Mouse (Mus musculus): ENCODE measurements around the gene Trim37.
A peak's percentile ranks its signal among the peaks of the same experiment; 100 is the strongest.
"Not testable (repeated sequence)": the region's sequence is repeated elsewhere in the genome, so short reads cannot be mapped to it uniquely, and the experiment has no call there.

Trim37 gene

DNA sequence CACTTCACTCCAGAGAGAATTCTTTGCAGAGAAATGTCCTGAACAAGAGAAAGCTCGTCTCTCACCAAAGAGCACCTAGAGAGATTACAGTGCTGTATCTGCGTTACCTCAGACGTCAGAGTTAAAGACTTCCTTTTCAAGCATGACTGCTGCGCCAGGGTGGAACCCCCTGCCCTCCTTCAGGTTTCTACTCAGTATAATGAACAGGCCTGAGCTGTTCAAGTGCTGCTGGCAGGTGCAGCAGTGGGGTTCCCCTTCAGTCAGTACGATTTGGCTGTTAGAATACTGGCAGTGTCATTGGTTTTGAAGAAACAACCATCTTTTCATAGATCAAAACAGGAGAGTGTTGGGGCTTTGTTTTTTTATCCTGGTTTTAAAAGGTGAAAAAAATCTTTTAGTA is 100.2 kb downstream of the Trim37 start:
- no peak for DNase-seq (ENCODE audit: low read depth, low spot score)

DNA sequence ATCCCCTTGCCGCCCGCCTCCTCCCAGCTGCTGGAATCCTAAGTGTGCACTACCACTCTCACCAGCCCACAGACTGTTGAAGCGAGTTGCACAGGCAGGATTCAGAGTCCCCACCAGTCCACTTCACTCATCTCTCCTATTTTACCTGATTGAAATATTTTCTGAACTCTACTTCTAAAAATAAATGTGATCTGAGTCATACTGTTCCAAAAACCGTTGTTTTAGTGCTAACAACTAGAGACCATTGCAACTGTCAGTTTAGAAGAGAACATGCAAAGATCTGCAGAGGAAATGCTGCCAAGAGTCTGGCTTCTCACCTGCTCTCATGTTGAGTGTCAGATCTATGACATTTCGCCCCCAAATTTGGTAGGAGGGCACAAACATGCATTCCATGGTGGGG is 106.5 kb downstream of the Trim37 start:
- DNase-seq (ENCODE audit: low read depth, low spot score) = no peak

- no peak for DNase-seq (ENCODE audit: low read depth, low spot score)
Measured at GRCm38 (mm10) chr11:87234743-87235485, 108.0 kb downstream of the Trim37 start.

DNA sequence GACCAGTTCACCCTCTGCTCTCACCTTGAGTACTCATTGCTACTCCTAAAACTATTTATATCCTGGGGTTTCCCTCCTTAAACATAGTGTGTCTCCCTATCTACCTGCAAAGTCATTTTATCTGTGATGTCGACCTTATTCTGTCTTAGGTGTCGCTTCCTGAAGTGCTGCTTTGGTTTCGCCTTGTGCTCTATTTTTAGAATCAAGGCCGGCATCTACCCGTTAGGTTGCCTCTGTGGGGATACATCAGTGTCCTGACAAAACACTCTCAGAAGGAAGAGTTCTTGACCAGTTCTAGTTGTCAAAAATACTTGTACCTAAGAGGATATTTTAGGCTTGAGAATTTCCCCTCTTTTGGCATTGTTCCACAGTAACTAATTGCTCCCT is 108.6 kb downstream of the Trim37 start:
- no peak for DNase-seq (ENCODE audit: low read depth, low spot score)

GRCm38 (mm10) chr11:87238891-87239530 is 112.1 kb downstream of the Trim37 start:
- DNase-seq (ENCODE audit: low read depth, low spot score) = no peak

DNA sequence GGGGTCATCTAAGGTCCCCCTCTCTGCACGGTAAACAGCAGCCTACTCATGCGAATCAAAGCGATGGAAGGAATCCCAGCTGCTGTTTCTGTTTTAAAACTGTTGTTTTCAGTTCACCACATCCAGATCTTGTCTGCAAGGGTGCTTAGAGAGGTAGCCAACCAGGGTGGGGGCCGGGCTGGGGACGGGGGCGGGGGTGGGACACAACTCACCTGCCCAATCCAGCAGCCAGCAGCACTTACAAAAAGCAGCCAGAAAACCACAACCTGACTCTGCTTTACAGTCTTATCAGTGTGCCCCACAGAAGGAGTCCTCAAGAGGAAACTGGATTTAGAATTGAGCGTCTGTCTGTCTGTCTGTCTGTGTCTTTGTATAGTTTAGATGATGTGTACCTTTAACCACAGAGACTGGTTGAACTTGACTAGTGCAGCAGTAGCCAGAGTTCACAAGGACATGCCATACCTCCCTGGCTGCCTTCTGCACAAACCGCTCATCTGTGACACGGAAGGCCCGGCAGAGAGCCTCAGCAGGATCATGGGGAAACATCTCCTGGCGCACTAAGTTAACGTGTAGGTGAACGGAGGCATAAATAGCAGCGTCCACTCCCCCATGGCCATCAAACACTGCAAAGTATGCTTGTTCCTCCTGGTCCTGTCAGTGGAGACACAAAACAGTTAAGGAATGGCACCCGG is 113.4 kb downstream of the Trim37 start:
- no peak for DNase-seq (ENCODE audit: low read depth, low spot score)

DNA sequence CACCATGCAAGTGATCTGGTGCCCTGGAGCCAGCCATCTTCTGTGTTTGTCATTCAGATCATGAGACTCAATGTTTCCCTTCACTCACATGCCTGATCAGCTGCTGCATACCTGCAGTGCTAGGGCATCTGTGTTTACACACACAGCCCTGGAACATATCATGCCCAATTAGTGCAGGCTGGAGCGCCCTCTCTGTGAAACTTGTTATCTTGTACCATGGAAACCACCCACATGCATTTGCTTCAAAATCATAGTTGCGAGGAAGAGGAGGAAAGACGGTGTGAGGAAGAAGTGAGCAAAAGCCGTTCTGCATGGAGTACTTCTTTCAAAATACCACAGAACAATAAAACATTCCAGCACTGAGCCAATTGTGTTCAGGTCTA is 113.9 kb downstream of the Trim37 start:
- DNase-seq (ENCODE audit: low read depth, low spot score) = no peak

DNA sequence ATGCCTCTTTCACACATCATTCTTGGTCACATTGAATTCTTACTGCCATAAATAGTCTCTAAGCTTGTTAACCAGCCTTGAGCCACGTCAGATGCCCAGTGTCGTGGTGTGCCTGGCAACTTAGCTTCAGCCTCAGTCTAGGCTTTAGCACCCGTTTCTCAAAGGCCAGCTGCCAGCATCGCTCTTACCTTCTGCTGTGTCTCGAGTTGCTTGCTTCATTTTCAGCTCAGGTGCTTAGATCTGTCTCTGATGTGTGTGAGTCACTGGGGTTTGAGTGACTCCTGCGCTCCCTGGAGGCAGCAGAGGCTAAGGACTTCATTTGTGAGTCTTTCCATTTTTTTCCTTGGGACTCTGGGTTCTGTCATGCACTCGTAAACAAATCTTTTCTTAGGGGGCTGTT is 114.4 kb downstream of the Trim37 start:
- DNase-seq (ENCODE audit: low read depth, low spot score) = no peak

DNA sequence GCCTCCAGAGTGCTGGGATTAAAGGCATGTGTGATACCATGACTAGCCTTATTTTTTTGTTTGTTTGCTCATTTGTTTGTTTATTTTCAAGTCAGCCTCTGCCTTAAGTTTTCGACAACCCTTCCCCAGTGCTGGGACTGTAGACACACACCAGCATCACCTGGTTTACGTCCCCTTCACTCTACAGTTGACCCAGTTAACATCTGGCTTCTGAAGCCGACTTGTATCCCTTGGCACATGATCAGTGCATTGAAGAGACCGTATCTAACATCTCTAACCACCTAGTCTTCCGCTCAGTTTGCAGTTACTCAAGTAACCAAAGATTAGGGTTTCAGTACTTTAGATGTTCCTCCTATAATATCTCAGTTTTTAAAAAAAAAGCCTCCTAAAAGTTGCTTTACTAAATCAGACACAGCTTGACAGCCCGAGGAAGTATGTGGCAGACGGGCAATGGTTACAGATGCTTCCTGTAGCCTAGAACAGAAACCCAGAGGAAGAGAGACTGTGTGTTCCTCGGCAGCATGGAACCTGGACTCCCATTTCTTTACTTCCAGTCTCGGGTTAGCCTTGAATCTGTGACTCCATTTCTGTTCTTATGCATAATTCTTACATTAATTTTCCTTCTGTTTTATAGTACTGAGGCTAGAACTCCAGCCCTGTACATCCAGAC is 118.4 kb downstream of the Trim37 start:
- no peak for DNase-seq (ENCODE audit: low read depth, low spot score)

DNA sequence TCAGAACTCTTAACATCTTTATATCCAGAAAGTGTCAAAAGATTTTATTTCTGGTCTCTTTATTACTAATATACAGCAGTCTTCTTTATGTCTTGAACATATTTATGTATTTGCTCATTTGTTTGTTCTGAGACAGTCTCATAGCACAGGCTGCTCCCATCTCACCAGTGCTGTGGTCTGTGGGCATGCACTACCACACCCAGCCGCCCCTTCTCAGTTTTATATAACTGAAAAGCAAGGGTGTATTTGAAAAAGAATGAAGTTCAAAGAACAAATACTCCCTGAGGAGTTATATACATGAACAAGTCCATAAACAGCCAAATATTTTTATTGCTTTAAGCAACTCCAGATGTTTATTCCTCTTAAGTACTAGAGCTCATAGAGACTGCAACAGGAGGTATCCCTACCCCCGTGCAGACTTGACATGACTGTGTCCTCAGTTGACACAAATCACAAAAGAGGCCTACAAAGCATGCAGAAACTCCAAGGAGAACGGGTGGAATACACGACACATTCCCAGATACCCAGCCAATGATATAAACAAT is 119.3 kb downstream of the Trim37 start:
- DNase-seq (ENCODE audit: low read depth, low spot score) = peak; percentile 10

- DNase-seq (ENCODE audit: low read depth, low spot score) = no peak
Measured at GRCm38 (mm10) chr11:87246724-87247493, 120.0 kb downstream of the Trim37 start.

GRCm38 (mm10) chr11:87247494-87247866 is 120.6 kb downstream of the Trim37 start:
- DNase-seq (ENCODE audit: low read depth, low spot score) = no peak

DNA sequence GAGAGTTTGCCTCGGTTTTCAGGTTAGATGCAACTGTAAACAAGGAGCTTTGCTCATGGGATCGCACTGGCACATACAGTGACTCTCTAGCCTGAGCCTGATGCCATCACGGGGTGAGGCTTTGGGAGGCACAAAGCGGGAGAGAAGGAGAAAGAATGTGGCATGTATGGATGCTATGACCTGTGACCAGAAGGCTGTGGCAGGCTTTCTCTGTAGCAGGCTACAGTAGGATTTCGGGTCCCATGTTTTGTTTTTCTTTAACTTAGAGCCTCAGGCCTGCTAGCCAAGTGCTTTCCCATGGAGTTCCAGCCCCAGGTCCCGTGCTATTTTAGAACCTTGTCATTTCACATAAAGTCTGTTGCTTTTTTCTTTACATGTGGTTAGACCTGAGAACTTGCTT is 123.3 kb downstream of the Trim37 start:
- no peak for DNase-seq (ENCODE audit: low read depth, low spot score)

- no peak for DNase-seq (ENCODE audit: low read depth, low spot score)
Measured at GRCm38 (mm10) chr11:87253294-87253693, 126.4 kb downstream of the Trim37 start.

- DNase-seq (ENCODE audit: low read depth, low spot score) = peak; percentile 60
Measured at GRCm38 (mm10) chr11:87254149-87254548, 127.3 kb downstream of the Trim37 start.

DNA sequence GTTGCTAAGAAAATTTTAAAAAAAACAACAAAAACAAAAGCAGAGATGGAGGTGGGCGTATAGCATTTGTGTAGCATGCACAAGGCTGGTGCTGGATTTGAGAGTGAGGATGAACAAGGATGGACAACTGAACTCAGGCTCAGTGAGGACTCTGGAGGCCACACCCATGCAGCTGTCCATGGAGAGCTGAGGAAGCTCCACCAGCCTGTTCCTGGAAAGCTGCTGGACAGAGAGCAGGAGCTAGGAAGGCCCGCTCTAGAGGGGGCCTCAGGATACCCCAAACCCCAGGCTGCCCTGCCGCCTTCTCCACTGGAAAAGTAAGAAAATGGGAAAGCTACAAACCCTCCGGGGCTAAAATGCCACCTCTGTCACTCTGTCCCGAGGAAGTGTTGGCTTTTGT is 130.4 kb downstream of the Trim37 start:
- DNase-seq (ENCODE audit: low read depth, low spot score) = no peak

GRCm38 (mm10) chr11:87259792-87260191 is 132.9 kb downstream of the Trim37 start:
- DNase-seq (ENCODE audit: low read depth, low spot score) = no peak

GRCm38 (mm10) chr11:87261705-87262104 is 134.8 kb downstream of the Trim37 start:
- not testable (repeated sequence) for DNase-seq (ENCODE audit: low read depth, low spot score)

DNA sequence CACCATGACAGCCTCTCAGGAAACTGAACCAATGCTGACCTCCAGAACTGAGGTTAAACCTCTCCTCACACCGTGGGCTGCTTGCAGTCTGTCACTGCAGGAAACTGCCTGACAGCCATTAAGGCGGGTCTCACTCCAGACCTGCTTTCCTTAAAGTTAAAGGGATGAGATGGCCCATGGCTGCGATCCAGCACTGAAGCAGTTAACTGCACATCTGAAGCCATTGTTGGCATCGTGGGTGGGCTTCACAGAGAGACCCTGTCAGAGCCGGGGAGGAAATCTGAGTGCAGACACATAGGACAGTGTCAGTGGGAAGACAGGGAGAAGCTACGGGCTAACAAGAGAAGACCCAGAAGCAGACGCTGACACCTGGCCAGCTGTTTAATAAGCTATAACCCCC is 137.1 kb downstream of the Trim37 start:
- DNase-seq (ENCODE audit: low read depth, low spot score) = no peak

- no peak for DNase-seq (ENCODE audit: low read depth, low spot score)
Measured at GRCm38 (mm10) chr11:87266246-87266645, 139.4 kb downstream of the Trim37 start.

GRCm38 (mm10) chr11:87268803-87269202 is 141.9 kb downstream of the Trim37 start:
- DNase-seq (ENCODE audit: low read depth, low spot score) = no peak

Measured in forelimb bud, embryonic 11.5 days (tissue).